In genomic region chr9:52762836-52763235, GRCm38 (mm10) we compare ENCODE assay signal across 20 mouse cellular contexts.
A peak's percentile ranks its signal among the peaks of the same experiment; 100 is the strongest.
DNase-seq lines count a peak whose midpoint lies in the region; ATAC-seq and TF ChIP-seq lines count a peak whose summit lies in the region.
"Had no signal": no experiment of that assay in that cellular context is flagged by ENCODE, and none has a peak within 500 bp of the region (broad histone marks: within the 10 kb centered on the region; RNA-seq: fewer than 3 reads in every experiment).

No protein-coding gene starts in this region.

- intact Hi-C loops in left cerebral cortex, adult 2 months (cut with DNase I): no loop called here
- intact Hi-C loops in gastrocnemius, postnatal 14 days (cut with DNase I; ENCODE audit: low total_unique reads): no loop called here

- DNase-seq in frontal cortex, adult 2 months (ENCODE audit: extremely low spot score in 1 of 2, low spot score in 1 of 2): peak; percentile 75 to 79
- no peak for DNase-seq in frontal cortex, postnatal 10 days (ENCODE audit: low spot score in 2 of 2)
- DNase-seq in right cerebral cortex, adult 18-20 months: peak; percentile 83
- DNase-seq in right cerebral cortex, postnatal 4 days: no peak
- peak; percentile 26 to 49 for DNase-seq in left cerebral cortex, adult 2 months (ENCODE audit: extremely low spot score in 1 of 2, low spot score in 2 of 2)
- DNase-seq in telencephalon, adult 2 months (ENCODE audit: low read depth, low spot score): peak; percentile 93
- DNase-seq in gastrocnemius, postnatal 14 days: no peak
- DNase-seq: adrenal gland, postnatal 14 days; cerebellum, adult 9-10 months; gastrocnemius, adult 2 months; heart, postnatal 14 days; kidney, adult 9 months; kidney, postnatal 14 days; liver, embryonic 13.5 days; lung, adult 2 months; lung, postnatal 14 days had no signal

- no peak overlapping the region for H3K4me3 ChIP-seq in left cerebral cortex, adult 2 months
- H3K4me3 ChIP-seq: gastrocnemius, adult 2 months; liver, embryonic 13.5 days had no signal

- no peak for ATAC-seq in monocyte, adult 5-6 weeks (replicated peaks; ENCODE audit: insufficient number of reproducible peaks, low FRiP score, low TSS enrichment, poor library complexity, severe bottlenecking)
- ATAC-seq: forebrain, embryonic 14.5 days; hindbrain, postnatal 0 days; intestine, embryonic 16.5 days had no signal

- TF ChIP-seq CTCF in left cerebral cortex, adult 2 months (IDR thresholded peaks at IDR 0.05): no peak

- peak overlapping the region; percentile 73; the same call in 1 of the 2 replicates for H3K27ac ChIP-seq in left cerebral cortex, adult 2 months
- H3K27ac ChIP-seq: gastrocnemius, adult 2 months; hindbrain, postnatal 0 days; liver, embryonic 13.5 days had no signal

Comparison
In these comparisons a context has a peak if more than half of its experiments do, and no peak if none do; other contexts are left out.
1. DNase-seq: peak in frontal cortex, adult 2 months (2 of 2), right cerebral cortex, adult 18-20 months (single experiment), left cerebral cortex, adult 2 months (2 of 2) and telencephalon, adult 2 months (single experiment); none in frontal cortex, postnatal 10 days (0 of 2), right cerebral cortex, postnatal 4 days (single experiment) and gastrocnemius, postnatal 14 days (single experiment).